Mouse (Mus musculus) embryonic facial prominence, embryonic 11.5 days (tissue): ENCODE results near the gene Rab19. TPM values are rescaled to one million over a fixed set of nuclear protein-coding genes. Genes with fewer than 3 reads are reported as not detected.
"Not testable (repeated sequence)": the region's sequence is repeated elsewhere in the genome, so short reads cannot be mapped to it uniquely, and the experiment has no call there.

Experiments used
- ATAC-seq: fragments of 200-750 bp; cut with Nextera tagmentation; replicated peaks from 2 replicates; pipeline ENCODE4 v1.8.0; 2017; ENCODE audit warnings: low read depth; ENCODE audit not compliant: insufficient number of reproducible peaks, low FRiP score, low TSS enrichment
- DNase-seq: peaks from one replicate; pipeline ENCODE4 v3.0.0-alpha.2; 2015; ENCODE audit warnings: low spot score
- H3K27ac ChIP-seq: fragments of 300-500 bp; sonication (generic); replicated peaks from 2 replicates; pipeline ENCODE4 v1.5.1; 2014; ENCODE audit warnings: mild to moderate bottlenecking, low read depth, low read length, control low read depth
- H3K27me3 ChIP-seq: fragments of 300-500 bp; sonication (generic); 2 replicates; pipeline ENCODE4 v1.6.1; 2014; ENCODE audit warnings: mild to moderate bottlenecking, low read length, moderate library complexity, mixed read lengths; ENCODE audit not compliant: control insufficient read depth, insufficient read depth
- H3K36me3 ChIP-seq: fragments of 300-500 bp; sonication (generic); replicated peaks from 2 replicates; pipeline ENCODE4 v1.6.1; 2014; ENCODE audit warnings: low read depth, mild to moderate bottlenecking, low read length, moderate library complexity, mixed read lengths; ENCODE audit not compliant: control insufficient read depth, insufficient read depth
- H3K4me1 ChIP-seq: fragments of 300-500 bp; sonication (generic); 2 replicates; pipeline ENCODE4 v1.6.1; 2014; ENCODE audit warnings: low read length, mixed read lengths; ENCODE audit not compliant: control insufficient read depth, insufficient read depth
- H3K4me2 ChIP-seq: fragments of 300-500 bp; sonication (generic); 2 replicates; pipeline ENCODE4 v1.6.1; 2014; ENCODE audit warnings: low read depth, mild to moderate bottlenecking, control low read depth, low read length, moderate library complexity
- H3K4me3 ChIP-seq: fragments of 300-500 bp; sonication (generic); 2 replicates; pipeline ENCODE4 v1.5.1; 2014; ENCODE audit warnings: low read depth, low read length, control low read depth
- H3K9ac ChIP-seq: fragments of 300-500 bp; sonication (generic); replicated peaks from 2 replicates; pipeline ENCODE4 v1.6.1; 2014; ENCODE audit warnings: mild to moderate bottlenecking, control low read depth, low read length
- H3K9me3 ChIP-seq: fragments of 300-500 bp; sonication (generic); replicated peaks from 2 replicates; pipeline ENCODE4 v1.6.1; 2016; ENCODE audit warnings: mild to moderate bottlenecking, low read length, inconsistent platforms, mixed read lengths; ENCODE audit not compliant: control insufficient read depth
- WGBS: fragments of 180-500 bp; shearing (Covaris S2); extraction: QIAGEN DNeasy Blood & Tissue Kit; methylation state at CpG from one replicate; pipeline ENCODE4 v1.1.7; 2014; 5-methylcytosine and 5-hydroxymethylcytosine counted together
- polyA plus RNA-seq: library from polyadenylated mRNA; unstranded; fragments of >200 nt; fragmentation: Nextera tagmentation; extraction: Ambion mirVana; gene quantifications from 2 replicates; pipeline ENCODE4 v1.2.1, GENCODE M21; 2014

Gene Rab19
- polyA plus RNA-seq, 1 experiment from 2014 or later, result 1.1 TPM

- no peaks in the 10 kb centered on the region; the same call in 1 of the 2 replicates for H3K36me3 ChIP-seq
- no peak overlapping the region for H3K4me3 ChIP-seq
- ATAC-seq (no peak), DNase-seq (peak; percentile 6)
- no peak overlapping the region for H3K4me2 ChIP-seq
- WGBS, result 39% methylated on average over 15 of the region's 15 CpGs
- H3K27me3 ChIP-seq, result no peaks in the 10 kb centered on the region
- H3K27ac ChIP-seq, result no peak overlapping the region
- no peaks in the 10 kb centered on the region for H3K9me3 ChIP-seq
- H3K4me1 ChIP-seq, result no peaks in the 10 kb centered on the region
- no peak overlapping the region for H3K9ac ChIP-seq
Measured at GRCm38 (mm10) chr6:39346991-39347501, 33.9 kb upstream of the Rab19 start.

- H3K4me3 ChIP-seq, result no peak overlapping the region
- H3K27me3 ChIP-seq, result no peaks in the 10 kb centered on the region
- WGBS, result 24% methylated on average over 4 of the region's 4 CpGs
- H3K9ac ChIP-seq, result no peak overlapping the region
- H3K4me2 ChIP-seq, result no peak overlapping the region
- H3K27ac ChIP-seq, result no peak overlapping the region
- ATAC-seq (no peak), DNase-seq (peak; percentile 8)
- no peaks in the 10 kb centered on the region; the same call in 1 of the 2 replicates for H3K36me3 ChIP-seq
- no peaks in the 10 kb centered on the region for H3K4me1 ChIP-seq
- H3K9me3 ChIP-seq, result no peaks in the 10 kb centered on the region
Measured at GRCm38 (mm10) chr6:39347880-39348814, 32.8 kb upstream of the Rab19 start.

- ATAC-seq (no peak), DNase-seq (peak; percentile 43)
- H3K9ac ChIP-seq, result no peak overlapping the region
- no peaks in the 10 kb centered on the region for H3K9me3 ChIP-seq
- no peak overlapping the region for H3K4me2 ChIP-seq
- no peaks in the 10 kb centered on the region; the same call in 1 of the 2 replicates for H3K36me3 ChIP-seq
- no peaks in the 10 kb centered on the region for H3K27me3 ChIP-seq
- WGBS, result 82% methylated on average over 6 of the region's 6 CpGs
- H3K4me1 ChIP-seq, result no peaks in the 10 kb centered on the region
- no peak overlapping the region for H3K27ac ChIP-seq
- H3K4me3 ChIP-seq, result no peak overlapping the region
Measured at GRCm38 (mm10) chr6:39348946-39349345, 32.0 kb upstream of the Rab19 start.

GRCm38 (mm10) chr6:39359207-39359606 lies 21.8 kb upstream of the Rab19 start:
- H3K36me3 ChIP-seq, ATAC-seq: not testable (repeated sequence)

GRCm38 (mm10) chr6:39362684-39363083 lies 18.3 kb upstream of the Rab19 start:
- no peak for ATAC-seq
- Histone ChIP-seq H3K4me1 (no peaks in the 10 kb centered on the region), H3K36me3 (no peaks in the 10 kb centered on the region; the same call in 1 of the 2 replicates), H3K27ac (no peak overlapping the region), H3K9ac (no peak overlapping the region), H3K27me3 (no peaks in the 10 kb centered on the region), H3K4me2 (no peak overlapping the region), H3K4me3 (no peak overlapping the region), H3K9me3 (no peaks in the 10 kb centered on the region)
- DNase-seq, result no peak
- WGBS, result 93% methylated on average over 2 of the region's 2 CpGs

More at GRCm38 (mm10) chr6:39359207-39359606, 21.8 kb upstream of the Rab19 start:
- not testable (repeated sequence) for H3K9me3 ChIP-seq, H3K9ac ChIP-seq, H3K4me2 ChIP-seq, H3K4me1 ChIP-seq, H3K27ac ChIP-seq, H3K4me3 ChIP-seq, DNase-seq, H3K27me3 ChIP-seq
- 96% methylated on average over 9 of the region's 9 CpGs for WGBS

GRCm38 (mm10) chr6:39369631-39370030 lies 11.3 kb upstream of the Rab19 start:
- Histone ChIP-seq H3K4me2 (no peak overlapping the region), H3K9me3 (no peaks in the 10 kb centered on the region), H3K9ac (no peak overlapping the region), H3K4me3 (no peak overlapping the region), H3K27me3 (no peaks in the 10 kb centered on the region), H3K27ac (no peak overlapping the region), H3K36me3 (no peaks in the 10 kb centered on the region; the same call in 1 of the 2 replicates), H3K4me1 (no peaks in the 10 kb centered on the region; the same call in 1 of the 2 replicates)
- WGBS, result 83% methylated on average over 3 of the region's 3 CpGs
- ATAC-seq (no peak), DNase-seq (no peak)

GRCm38 (mm10) chr6:39372042-39372441 lies 8.9 kb upstream of the Rab19 start:
- Histone ChIP-seq H3K4me2 (no peak overlapping the region), H3K4me3 (no peak overlapping the region), H3K9me3 (no peaks in the 10 kb centered on the region), H3K4me1 (no peaks in the 10 kb centered on the region; the same call in 1 of the 2 replicates), H3K36me3 (no peaks in the 10 kb centered on the region; the same call in 1 of the 2 replicates), H3K9ac (no peak overlapping the region), H3K27ac (no peak overlapping the region), H3K27me3 (no peaks in the 10 kb centered on the region)
- no peak for ATAC-seq
- no peak for DNase-seq

GRCm38 (mm10) chr6:39372727-39373126 lies 8.2 kb upstream of the Rab19 start:
- DNase-seq (no peak), ATAC-seq (no peak)
- H3K36me3 ChIP-seq, result no peaks in the 10 kb centered on the region; the same call in 1 of the 2 replicates
- no peaks in the 10 kb centered on the region for H3K9me3 ChIP-seq
- H3K27me3 ChIP-seq, result no peaks in the 10 kb centered on the region
- no peak overlapping the region for H3K4me3 ChIP-seq
- 73% methylated on average over 7 of the region's 7 CpGs for WGBS
- no peak overlapping the region for H3K4me2 ChIP-seq
- no peaks in the 10 kb centered on the region; the same call in 1 of the 2 replicates for H3K4me1 ChIP-seq
- no peak overlapping the region for H3K9ac ChIP-seq
- H3K27ac ChIP-seq, result no peak overlapping the region
